Mouse (Mus musculus): ENCODE measurements around the gene Retreg3. TPM values are rescaled to one million over a fixed set of nuclear protein-coding genes. Genes with fewer than 3 reads are reported as not detected.

Gene Retreg3
- total RNA-seq, 2 experiments from 2014 or later = 29.7 to 31.6 TPM

DNA sequence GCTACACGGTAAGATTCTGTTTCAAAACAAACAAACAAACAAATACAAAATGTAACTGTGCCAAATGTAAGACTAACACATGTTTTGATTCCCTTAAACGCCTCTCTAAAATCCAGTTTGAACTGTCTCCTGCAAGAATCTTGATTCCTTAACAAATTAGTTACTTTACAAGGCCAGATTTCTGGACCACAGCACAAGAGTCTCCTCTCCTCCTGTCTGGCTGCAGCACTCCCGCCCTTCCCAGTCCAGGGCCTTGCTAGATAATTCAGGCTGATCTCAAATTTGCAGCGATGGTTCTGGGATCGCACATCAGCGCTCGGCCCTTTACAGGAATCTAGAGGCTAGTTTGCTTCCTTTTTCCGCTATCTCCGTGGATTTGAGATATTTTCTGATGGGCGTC lies 38.0 kb downstream of the Retreg3 start:
- DNase-seq = no peak

DNA sequence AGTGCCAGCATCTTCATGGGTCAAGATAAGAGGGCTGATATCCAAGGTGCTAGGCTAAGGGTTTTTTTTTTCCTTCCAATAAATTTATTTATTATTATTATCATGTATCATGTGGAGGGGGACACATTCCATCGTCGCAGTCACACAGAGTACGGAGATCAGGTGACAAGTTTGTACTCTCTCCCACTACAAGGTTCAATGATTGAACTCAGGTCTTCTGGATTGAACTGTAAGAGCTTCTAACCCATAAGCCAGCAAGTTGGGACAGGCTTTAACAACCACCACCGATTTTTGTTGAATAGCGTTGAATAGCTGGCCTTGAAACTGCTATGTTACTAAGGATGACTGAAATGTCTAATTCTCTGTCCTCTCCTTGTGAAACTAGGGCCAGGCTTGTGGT lies 39.3 kb downstream of the Retreg3 start:
- DNase-seq = no peak

- no peak for DNase-seq
Measured at GRCm38 (mm10) chr11:101079746-101080145, 39.9 kb downstream of the Retreg3 start.

GRCm38 (mm10) chr11:101078121-101078520 lies 41.6 kb downstream of the Retreg3 start, which contains the start of gene Hsd17b1:
Gene Hsd17b1, plus strand, starts transcription at chr11:101078411.
- DNase-seq = no peak

DNA sequence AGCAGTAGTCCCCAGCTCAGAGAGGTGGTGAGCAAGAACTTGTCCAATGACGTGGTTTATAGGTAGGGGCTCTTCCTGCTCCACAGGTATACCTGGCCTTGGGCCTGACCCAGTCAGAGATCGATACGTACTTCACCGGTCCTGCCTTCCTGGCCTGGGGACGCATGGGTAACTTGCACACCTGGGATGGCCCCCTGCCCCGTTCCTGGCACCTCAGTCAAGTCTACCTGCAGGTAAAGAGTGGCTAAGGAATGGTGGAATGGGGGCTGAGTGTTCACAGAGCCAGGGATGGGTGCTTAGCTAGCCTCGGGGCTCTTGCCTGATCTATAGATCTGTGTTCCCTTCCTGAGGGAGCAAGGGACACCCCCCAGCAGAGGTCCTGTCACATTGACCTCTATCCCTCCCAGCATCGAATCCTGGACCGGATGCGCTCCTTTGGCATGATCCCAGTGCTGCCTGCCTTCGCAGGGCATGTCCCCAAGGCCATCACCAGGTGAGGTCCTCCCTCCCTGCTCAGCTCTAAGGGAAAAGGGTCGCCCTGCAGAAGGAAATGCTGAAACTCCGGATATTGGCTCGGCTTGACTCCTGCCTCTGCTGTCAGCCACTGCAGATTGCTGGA lies 47.8 kb downstream of the Retreg3 start:
- no peak for DNase-seq

DNA sequence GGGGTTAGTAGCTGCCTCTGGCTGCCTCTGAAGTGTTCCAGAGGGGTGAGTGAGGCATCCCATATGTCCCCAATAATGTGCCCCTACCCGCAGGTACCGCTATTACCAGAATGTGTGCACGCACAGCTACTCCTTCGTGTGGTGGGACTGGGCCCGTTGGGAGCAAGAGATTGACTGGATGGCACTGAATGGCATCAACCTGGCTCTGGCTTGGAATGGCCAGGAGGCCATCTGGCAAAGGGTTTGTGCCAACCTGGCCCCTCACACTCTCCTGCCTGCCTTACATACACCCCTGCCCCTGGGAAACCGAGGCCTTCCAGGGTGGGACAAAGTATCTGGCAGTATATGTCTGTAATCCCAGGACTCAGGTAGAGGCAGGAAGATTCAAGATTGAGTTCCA lies 48.7 kb downstream of the Retreg3 start:
- no peak for DNase-seq

- DNase-seq = no peak
Measured at GRCm38 (mm10) chr11:101070189-101070527, 49.5 kb downstream of the Retreg3 start.

DNA sequence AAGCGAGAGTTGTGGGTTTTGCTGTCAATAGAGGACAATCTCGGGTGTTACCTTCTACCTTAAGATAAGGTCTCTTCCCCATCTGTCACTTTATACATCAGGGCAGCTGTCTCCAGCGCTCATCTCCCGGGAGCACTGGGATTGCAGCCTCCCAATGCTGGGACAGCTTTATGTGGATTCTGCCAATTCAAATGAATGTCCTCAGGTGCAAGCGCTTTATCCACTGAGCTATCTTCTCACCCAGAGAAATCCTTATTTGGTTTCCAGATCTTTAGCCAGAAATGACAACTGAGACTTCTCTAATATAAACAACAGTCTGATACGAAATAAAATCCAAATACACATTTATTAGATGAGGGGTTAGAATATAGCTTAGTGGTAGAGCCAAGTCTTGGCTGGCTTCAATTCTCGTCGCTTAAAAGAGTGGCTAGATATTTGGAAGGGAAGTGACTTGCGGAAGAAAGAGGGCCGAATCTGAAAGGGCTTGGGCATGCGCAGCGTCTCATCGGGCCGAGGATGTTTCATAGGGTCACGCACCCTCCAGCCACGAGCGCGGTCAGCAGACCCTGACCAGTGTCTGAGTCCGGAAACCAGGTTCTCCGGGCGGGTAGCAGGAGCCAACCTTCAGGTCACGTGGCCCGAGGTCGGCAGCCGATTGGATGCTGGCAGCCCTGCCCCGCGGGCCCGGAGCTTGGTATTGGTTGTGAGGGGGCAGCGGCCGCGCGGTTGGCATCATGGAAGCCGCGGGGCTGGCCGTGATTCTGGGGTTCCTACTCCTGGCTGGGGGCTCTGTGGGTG lies 50.1 kb downstream of the Retreg3 start, which contains the start of gene Naglu:
Gene Naglu (plus strand): TSS at position 622 of the 798 bp plus-strand sequence.
- DNase-seq = peak; percentile 96 to 98

- peak; percentile 83 to 89 for DNase-seq
Measured at GRCm38 (mm10) chr11:101066549-101067412, 52.9 kb downstream of the Retreg3 start.

DNA sequence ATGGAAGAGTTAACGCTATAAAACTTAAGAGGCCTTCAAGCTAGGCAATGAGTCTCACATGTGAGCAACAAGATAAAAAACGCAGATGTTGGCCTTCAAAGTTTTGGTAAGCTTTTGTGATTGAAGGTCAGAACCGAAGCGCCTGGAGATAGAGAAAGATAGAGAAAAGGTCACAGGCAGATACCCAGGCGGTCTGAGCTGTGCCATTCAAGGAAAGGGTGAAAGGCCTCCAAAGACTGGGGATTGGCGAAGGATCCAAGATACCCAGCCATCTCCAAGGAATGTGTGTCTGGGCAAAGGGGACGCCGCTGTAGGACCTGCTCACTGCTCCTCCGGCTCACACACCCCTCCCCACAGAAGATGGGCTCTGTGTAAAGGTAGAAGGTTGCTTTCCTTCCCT lies 54.7 kb downstream of the Retreg3 start:
- no peak for DNase-seq

DNA sequence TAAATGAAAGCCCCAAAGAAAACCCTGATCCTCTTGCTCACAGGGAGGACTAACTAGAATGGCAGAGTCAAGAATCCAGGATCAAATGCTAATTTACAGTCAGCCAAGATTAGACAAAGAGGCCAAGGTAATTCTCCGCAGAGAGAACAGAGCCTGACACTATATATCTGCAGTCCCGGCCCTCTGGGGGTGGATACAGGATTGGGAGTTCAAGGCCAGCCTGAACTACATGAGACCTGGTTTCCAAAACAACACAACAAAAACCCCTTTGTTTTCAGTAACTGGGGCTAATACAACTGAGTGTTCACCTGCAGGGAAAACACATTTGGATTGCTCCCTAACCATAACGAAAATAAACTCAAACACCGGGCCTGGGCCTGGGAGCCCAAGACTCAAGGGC lies 55.2 kb downstream of the Retreg3 start:
- no peak for DNase-seq

GRCm38 (mm10) chr11:101063676-101064327 lies 55.9 kb downstream of the Retreg3 start:
- peak; percentile 84 to 91 for DNase-seq

DNA sequence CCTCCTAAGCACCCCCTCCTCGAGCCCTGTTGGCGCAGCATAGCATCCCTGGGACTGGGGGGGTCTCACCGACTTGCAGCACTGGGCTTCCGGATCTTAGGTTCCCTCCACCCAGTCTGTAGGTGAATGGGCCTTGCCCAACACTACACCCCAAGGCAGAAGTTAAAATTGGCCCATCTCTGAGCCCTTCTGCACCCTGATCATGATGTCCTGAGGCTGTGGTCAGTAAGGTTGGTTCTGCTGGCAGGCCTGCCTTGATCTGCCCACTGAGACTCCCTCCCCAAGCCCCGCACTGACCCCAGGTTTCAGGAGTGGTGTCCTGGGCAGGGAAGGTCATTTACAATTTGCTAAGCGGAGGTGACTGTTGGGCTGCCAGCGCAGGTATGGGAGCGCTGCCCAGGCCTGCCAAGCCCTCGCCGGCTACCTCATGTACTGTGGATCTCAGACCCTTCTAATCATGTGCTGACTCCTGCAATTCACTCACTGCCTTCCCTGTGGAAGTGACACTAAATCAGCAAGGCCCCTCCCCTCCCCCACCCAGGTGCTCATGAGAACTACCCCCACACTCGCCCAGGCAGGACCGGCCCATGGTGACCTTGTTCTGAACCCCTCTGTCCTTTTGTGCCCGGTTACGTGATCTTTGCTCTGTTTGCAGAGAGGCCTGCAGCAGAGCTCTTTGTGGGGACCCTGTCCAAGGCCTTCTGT lies 56.6 kb downstream of the Retreg3 start:
- no peak for DNase-seq

GRCm38 (mm10) chr11:101062165-101062884 lies 57.4 kb downstream of the Retreg3 start:
- DNase-seq = peak; percentile 82 to 92

- no peak for DNase-seq
Measured at GRCm38 (mm10) chr11:101061049-101061448, 58.6 kb downstream of the Retreg3 start.

DNA sequence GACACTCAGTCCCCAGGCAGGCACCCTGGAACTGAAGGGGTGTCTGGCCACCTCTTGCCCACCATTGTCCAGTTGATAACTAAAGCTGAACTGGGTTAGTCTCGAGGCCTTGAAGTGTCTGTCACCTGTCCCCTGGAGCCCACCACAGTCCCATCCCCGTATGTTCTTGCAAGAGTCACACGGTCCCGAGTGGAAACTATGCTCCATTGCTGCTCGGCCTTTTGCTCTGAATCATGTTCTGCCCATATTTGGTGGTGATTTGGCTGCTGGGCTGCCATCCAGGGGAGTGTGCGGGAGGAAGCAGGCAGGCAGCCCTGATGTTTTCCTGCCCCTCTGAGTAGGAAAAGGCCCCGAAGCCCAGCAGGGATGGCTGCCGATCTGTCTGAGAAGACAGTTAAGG lies 59.6 kb downstream of the Retreg3 start:
- DNase-seq = peak; percentile 89 to 92

GRCm38 (mm10) chr11:101059473-101059872 lies 60.2 kb downstream of the Retreg3 start:
- DNase-seq = no peak

DNA sequence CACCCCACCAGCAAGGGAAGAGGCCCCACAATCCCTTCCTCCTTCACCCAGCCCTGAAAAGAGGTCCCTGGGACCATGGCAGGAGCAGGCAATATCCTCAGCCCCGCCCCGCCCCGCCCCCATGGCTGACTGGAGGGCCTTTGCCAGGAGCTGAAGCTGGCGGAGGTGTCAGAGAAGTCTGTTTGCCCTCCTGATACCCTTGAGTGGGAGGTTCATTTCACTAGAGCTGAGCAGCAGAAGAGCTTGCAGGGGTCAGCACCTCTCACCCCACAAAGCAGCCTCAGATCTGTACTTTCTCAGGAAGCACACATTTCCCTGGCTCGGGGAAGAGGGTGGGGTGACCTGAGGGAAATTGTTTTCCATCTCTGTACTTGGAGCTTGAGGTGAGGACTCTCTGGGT lies 61.0 kb downstream of the Retreg3 start:
- DNase-seq = peak; percentile 68 to 87

DNA sequence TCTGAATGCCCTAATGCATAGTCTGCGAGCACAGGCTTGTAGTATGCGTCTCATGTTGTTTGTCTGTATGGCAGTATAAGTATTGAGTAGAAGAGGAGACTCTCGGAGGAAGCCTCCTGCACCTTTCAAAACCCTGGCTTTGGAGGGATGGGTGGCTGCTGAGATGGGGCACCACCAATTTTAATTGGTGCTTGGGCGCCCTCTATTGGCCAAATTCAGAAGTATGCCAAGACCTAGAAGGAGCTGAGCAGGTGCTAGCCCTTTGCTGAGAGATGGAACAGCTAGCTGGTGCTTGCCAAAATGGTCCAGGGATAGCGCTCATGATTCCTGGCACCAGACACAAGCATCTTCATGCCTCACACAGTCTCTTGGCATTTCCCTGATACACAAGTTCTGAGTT lies 61.8 kb downstream of the Retreg3 start:
- DNase-seq = peak; percentile 91 to 96

DNA sequence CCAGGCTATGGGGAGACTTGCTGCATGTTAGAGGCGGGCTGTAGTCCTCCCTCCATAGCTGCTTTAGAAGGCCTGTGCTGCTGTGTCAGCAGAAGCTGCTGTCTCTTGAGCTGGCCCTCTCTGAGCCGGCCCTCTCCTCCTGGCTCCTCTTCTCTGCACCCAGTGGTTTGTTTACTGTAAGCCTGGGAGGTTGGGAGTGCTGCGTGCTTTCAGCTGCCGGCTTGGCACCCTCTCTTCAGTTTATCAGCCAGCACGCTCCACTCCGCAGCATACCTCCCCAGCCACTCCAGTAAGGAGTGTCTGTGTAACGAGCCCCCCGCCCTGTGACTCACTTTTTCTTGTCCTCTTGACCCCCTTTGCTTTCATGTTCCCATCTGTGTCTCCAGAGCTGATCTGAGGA lies 62.8 kb downstream of the Retreg3 start:
- peak; percentile 74 to 84 for DNase-seq

GRCm38 (mm10) chr11:101055418-101055817 lies 64.3 kb downstream of the Retreg3 start:
- no peak for DNase-seq

Data from heart, adult 18-20 months (tissue).